Mouse (Mus musculus) brain, embryonic 18.5 days (tissue): ENCODE measurements around the gene Ap1g1.
A peak's percentile ranks its signal among the peaks of the same experiment; 100 is the strongest.
"Not testable (repeated sequence)": the region's sequence is repeated elsewhere in the genome, so short reads cannot be mapped to it uniquely, and the experiment has no call there.

Source experiments
- DNase-seq: peaks from one replicate; pipeline ENCODE4 v3.0.0-alpha.2; 2012; ENCODE audit warnings: low read depth, low spot score

Gene Ap1g1

DNA sequence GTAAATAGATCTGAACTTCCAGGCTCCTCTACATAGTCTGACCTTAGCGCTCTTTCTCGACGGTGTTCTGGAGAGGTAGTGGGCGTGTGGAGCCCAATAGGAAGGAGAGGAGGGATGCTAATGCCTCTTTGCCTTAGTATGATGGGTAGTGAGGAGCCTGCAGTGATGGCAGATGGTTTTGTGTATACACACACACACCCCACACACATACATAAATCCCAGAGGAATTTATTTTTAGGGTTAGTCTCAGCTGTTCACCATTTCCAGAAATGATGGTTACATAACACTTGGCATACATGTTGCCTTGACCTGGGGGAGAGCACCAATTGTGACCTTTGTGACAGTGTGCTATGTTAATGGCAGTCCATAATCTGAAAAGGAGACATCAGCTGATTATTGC is 87.2 kb downstream of the Ap1g1 start:
- no peak for DNase-seq

DNA sequence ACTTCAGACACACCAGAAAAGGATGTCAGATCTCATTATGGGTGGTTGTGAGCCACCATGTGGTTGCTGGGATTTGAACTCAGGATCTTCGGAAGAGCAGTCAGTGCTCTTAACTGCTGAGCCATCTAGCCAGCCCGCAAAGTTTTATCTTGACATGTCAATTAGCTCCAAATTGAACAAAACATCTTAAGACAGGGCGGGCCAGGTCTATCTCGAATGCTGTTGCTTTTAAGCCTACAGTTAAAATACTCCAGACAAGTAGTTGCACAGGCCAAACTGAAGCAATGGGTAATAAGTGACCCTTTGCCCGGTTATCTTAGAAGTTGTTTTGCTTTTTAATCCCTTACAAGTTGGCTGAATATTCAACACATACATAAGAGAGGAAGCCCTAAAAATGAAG is 88.3 kb downstream of the Ap1g1 start:
- DNase-seq = no peak

DNA sequence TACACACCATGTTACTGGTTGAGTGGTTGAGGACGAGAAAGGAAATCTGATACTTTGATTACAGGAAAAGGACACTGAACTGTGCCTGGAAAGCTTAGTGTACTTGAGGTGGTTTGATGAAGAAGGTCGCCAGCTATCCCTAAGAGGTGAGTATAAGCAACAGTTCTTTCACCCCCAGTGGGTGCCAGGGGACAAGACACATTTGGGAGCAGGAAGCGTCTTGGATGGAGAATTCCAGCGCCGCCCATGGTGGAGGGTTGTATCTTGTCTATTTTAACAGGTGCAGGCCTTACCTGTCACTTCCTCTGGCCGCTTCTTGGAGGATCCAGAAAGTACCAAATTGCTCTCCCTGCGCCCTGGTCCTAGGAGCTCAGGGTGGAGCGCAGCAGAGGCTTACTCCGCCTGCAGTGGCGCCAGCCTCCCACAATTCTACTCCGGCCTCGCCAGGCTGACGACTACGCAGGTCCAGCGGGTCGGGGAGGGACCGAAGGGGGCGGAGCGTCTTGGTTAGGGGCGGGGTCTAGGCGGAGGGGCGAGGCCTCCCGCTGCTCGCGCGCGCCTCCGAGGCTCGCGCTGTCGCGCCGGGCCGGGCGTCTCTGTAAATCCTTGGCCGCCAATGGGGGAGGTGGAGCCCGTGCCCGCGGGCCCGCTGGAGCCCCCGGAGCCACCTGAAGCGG is 89.8 kb downstream of the Ap1g1 start, which contains the start of gene Phlpp2:
Gene Phlpp2, plus strand, starts transcription at position 540 of the 677 bp plus-strand sequence.
- DNase-seq = peak; percentile 76

DNA sequence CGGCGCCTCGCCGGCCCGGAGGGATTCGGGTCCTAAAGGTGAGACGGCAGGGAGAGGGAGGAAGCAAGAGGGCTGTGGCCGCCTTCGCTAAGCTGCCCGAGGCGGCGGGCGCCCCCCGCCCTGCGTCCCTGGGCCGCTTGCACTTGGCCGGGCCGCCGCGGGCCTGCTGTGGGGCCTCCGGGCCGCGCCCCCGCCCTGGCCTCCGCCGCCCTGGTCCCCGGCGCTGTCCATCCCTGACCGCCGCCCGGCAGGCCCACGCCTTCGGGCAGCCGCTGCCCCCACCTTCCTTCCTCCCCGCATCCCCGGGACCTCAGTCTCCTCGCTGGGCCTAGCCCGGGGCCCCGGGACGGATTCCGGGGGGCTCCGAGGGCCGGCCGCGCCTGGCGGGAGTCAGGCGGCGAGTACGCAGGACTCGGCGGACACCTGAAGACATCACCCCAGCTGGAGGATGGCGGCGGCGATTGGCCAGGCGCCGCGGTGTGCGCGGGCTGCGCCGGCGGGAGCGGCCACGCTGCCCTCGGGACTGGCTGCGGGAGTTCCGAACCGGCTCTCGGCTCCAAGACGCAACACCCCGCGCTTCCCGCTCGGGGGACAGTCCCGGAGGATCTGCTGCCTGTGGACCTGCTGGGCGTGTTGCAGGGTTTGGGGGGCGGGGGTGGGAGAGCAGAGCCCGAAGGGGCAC is 90.5 kb downstream of the Ap1g1 start:
- DNase-seq = no peak

DNA sequence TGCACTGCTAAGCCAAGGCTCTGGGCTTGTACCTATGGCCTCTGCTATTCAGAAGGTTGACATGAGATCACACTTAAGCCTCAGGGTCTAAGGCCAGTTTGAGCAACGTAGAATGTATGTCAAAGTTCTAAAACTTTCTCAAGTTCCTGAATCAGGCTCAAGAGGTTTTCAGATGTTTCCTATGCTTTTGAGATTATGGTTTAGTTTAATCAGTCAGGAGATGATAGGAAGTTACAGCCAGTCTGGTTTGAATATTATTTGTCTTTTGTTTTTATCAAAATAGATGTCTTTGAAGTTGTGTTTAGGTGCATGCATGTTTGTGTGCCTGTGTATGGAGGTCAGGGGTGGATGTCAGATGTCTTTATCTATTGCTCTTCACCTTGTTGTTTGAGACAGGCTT is 92.7 kb downstream of the Ap1g1 start:
- no peak for DNase-seq

DNA sequence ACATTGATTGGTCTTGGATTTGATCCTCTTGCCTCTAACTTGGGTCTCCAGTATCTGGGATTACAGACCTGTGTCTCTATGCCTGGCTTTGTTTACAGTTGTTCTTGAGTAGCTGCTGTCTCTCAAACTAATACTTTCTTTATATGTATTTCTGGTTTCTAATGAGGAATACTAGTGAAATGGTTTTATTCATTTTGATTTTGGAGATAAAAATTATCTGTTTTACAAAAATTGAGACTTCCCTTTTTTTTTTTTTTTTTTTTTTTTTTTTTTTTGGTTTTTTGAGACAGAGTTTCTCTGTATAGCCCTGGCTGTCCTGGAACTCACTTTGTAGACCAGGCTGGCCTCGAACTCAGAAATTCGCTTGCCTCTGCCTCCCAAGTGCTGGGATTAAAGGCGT is 95.4 kb downstream of the Ap1g1 start:
- DNase-seq = not testable (repeated sequence)

DNA sequence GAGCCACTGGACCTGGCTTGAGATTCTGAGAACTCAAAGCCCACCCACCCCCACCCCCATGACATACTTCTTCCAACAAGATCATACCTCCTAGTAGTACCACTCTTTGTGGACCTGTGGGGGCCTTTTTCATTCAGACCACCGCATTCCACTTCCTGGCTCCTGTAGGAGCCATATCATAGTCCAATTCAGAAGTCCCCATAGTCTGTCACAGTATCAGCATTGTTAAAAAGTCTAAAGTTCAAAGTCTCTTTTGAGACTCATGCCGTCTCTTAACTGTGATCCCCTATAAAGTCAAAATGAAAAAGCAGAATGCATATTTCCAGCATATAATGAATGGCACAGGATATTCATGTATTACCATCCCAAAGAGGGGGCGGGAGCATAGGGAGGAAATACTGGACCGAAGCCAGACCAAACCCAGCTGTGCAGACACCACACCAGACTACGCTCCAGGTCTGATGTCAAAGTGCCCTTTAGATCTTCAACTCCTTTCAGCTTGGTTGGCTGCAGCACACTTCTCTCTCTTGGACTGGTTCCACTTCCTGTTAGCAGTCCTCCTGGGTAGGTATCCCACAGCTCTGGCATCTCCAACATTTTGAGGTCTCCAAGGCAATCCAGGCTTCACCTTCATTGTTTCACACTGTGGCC is 101.8 kb downstream of the Ap1g1 start:
- DNase-seq = no peak

DNA sequence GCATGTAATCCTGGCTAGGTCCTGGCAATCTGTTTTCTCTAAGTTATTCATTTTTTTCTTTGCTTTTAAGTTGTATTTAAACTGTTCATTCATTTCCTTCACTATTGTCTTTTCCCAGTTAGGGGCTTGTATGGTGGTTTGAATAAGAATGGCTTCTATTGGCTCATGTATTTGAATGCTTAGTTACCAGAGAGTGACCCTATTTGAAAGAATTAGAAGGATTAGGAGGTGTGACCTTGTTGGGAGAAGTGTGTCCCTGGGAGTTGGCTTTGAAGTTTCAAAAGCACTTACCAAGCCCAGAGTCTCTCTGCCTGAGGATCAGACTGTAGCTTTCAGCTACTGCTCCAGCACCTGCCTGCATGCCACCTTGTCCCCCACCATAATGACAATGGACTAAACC is 106.9 kb downstream of the Ap1g1 start:
- DNase-seq = no peak

DNA sequence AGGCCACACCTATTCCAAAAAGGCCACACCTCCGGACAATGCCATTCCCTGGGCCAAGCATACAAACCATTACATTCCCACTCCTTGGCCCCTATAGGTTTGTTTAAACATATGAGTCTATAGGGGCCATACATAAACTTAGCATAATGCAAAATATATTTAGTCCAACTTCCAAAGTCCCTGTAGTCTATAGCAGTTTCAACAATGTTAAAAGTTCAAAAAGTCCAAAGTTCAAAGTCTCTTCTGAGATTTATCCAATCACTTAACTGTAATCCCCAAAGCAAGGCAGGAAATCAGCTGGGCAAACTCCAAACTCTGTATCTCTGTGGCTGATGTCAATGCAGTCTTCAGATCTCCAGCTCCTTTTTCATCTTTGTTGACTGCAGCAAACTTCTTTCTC is 110.9 kb downstream of the Ap1g1 start:
- no peak for DNase-seq

DNA sequence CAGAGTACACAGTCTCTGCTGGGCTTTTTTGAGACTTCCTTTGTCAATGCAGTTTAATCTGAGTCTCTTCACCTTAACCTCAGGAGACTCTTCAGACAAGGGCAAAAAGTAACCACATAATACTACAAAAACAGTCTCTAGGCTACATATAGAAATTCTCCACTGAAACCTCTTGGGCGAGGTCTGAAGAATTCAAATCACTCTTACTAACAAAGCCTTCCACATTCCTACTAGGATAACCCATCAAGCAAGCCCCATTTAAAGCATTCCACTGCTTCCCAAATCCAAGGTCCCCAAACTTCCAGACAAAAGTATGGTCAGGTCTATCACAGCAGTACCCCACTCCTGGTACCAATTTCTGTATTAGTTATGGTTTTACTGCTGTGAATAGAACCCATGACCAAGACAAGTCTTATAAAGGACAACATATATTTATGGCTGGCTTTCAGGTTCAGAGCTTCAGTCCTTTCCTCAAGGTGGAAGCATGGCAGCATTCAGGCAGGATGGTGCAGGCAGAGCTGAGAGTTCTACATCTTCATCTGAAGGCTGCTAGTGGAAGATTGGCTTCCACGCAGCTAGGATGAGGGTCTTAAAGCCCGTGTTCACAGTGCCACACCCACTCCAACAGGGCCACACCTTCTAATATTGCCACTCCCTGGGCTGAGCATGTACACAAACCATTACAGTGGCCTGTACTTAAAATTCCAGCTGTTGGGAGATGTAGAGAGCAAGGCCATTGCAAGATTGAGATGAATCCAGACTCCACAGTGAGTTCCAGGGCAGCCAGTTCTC is 112.6 kb downstream of the Ap1g1 start:
- DNase-seq = no peak

DNA sequence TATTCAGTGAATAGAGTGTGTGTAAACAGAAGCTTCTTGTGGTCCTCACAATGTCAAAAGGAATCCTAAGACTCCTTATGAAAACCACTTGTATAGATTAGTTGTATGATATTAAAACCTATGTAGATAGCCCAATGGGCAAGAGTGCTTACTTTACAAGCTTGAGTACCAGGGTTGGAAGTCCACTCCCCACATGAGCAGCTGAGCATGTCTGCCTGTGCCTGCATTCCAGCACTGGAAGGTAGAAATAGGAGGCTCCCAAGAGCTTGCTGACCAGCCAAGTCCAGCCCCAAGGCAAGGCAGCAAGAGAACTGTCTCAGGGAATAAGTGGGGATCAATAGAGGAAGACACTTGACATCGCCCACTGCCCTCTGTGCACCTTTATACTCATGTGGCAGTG is 116.3 kb downstream of the Ap1g1 start:
- no peak for DNase-seq

DNA sequence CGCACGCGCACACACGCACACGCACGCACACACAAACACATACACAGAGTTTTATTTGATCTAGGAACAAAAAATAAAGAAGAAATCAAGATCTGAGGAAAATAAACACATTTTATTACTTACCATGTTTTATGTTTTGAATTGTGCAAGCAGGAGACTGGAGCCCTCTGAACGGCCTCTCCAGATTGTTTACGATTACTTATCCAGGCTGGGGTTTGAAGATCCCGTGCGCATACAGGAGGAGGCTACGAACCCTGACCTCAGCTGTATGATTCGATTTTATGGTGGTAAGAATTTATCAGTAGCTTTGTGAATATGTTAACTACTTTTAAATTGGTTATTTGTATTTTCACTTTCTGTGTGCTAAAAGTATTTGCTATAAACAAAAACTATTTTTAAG is 117.0 kb downstream of the Ap1g1 start:
- no peak for DNase-seq

DNA sequence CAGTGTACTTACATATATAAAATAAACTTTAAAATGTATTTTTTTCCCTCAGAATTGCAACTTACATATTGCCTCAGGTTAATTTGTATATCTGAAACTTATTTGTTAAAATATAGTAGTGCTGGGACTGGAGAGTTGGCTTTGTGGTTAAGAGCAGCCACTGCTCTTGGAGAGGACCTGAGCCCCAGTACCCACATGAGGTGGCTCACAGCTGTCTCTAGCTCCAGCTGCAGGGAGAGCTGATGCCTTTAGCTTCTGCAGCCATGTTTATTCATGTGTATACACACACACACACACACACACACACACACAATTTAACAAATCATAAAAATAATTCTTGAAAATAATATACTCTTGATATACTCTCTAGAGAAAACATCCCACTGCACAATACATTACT is 124.0 kb downstream of the Ap1g1 start:
- DNase-seq = no peak

DNA sequence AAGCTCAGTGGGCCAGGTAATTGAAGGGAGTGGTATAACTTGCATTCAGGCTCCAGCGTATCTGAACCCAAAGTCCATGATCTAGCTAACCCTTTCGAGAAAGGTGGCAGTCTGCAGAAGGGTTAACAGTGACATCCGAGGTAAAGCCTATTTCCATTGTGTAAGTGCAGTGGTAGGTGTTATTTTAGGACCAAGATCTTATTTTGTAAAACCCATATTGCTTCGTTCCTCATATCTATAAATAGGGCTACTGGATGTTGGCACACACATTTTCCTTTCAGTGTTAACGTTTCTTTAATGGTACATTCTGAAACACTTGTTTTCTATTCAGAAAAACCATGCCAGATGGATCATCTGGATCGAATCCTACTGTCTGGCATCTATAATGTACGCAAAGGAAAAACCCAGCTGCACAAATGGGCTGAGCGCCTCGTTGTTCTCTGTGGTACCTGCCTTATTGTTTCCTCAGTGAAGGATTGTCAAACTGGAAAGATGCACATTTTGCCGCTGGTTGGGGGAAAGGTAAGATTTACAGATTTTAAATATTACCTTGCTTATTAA is 125.6 kb downstream of the Ap1g1 start:
- peak; percentile 40 for DNase-seq

DNA sequence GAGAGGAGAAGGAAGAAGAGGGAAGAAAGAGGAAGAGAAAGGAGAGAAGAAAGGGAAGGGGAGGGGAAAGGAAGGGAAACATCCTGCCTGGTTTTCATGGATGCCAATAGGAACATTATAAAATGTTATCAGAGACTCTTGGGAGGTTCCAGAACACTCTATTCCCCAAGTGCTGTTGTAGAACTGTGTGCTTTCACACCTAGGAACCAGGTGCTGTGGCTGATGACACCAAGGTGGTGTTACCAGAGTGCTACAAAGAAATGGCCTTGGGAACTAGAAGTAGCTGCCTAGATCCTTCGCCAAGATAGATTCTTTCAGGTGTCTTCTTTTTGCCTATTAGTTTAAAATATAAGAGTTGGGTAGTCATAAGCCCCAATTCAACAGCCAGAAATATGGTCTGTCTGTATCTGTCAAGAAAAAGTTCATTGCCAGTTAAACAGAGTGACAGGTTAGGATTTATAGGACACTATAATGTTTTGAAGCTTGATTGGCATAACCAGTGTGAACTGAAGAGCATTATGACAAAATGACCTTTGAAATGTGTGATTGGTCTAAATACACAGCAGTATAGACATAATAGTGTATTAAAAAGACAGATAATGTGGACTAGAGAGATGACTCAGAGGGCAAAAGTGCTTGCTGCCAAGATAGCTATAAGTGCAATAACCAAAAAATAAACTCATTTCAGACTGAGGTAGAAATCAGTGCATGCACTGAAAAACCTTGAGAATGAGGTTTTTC is 126.7 kb downstream of the Ap1g1 start:
- DNase-seq = no peak

DNA sequence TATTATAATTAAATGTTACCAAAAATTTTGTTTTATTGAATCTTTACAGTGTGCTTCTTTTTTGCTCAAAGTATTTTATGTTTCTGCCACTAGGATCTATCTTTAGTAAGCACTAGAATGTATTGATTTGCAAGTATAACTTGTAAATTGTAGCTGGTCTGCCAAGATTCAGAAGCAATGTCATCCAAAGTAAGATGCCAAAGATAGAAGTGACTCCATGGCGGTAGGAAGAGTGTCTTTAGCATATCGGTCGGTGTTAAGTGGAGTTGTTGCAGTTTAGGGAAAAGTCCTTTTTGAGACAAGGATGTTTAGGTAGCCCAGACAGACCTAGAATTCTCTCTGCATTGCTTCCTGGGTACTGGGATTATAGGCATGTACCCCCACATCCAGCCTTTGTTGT is 128.6 kb downstream of the Ap1g1 start:
- DNase-seq = no peak

DNA sequence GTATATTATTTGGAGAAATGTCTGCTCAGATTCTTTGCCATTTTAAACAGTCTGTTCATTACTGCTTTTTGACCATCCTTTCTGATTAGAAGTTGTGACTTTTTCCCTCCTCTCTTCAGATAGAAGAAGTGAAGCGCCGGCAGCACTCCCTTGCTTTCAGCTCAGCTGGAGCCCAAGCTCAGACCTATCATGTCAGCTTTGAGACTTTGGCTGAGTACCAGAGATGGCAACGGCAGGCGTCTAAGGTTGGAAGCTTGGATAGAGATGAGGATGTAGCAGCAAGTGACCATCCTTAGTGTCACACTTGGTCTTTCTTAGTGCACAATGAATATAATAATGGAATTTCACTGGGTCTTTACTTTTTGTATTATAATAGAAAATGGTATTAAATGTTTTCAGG is 129.0 kb downstream of the Ap1g1 start:
- DNase-seq = no peak
